In the genomic region with DNA sequence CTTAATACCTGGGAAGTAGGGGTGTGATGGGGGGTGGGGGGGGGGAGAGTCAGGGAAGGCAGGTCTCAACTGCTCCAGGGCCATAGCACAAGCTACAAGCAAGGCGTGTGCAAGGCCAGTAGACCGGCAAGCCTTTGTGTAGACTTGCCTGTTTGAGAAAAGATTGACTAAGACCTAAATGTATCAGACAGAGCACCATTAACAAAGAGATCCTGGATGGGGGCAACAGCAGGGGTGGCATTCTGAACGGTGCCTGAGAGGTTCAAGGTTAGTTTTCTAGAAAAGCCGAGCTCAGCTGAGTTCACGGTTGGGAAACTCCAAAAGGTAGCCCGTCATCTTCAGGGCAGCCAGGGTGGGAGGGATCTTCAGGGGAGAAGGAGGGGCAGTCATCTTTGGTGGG, we compare ENCODE assay signal across 17 mouse cellular contexts. TPM values are rescaled to one million over a fixed set of nuclear protein-coding genes. Genes with fewer than 3 reads are reported as not detected.
"Had no signal": no experiment of that assay in that cellular context is flagged by ENCODE, and none has a peak within 500 bp of the region (broad histone marks: within the 10 kb centered on the region; RNA-seq: fewer than 3 reads in every experiment).

No protein-coding gene starts in this region.

- H3K4me1 ChIP-seq: neural tube, embryonic 13.5 days; neural tube, embryonic 15.5 days; stomach, embryonic 15.5 days had no signal

- H3K36me3 ChIP-seq: neural tube, embryonic 13.5 days; neural tube, embryonic 15.5 days; stomach, embryonic 15.5 days had no signal

- DNase-seq: retina, postnatal 1 day; right cerebral cortex, adult 18-20 months; right cerebral cortex, postnatal 14 days; right cerebral cortex, postnatal 25 days; right cerebral cortex, postnatal 4 days; spleen, adult 18-20 months; thymus, adult 18-20 months; thymus, adult 2 months; thymus, postnatal 14 days; thymus, postnatal 25 days; thymus, postnatal 36 days; thymus, postnatal 4 days had no signal

- H3K27ac ChIP-seq: neural tube, embryonic 13.5 days; neural tube, embryonic 15.5 days; stomach, embryonic 15.5 days; stomach, postnatal 0 days had no signal

- H3K4me3 ChIP-seq: neural tube, embryonic 13.5 days; neural tube, embryonic 15.5 days; stomach, embryonic 15.5 days had no signal

- H3K27me3 ChIP-seq: neural tube, embryonic 13.5 days; neural tube, embryonic 15.5 days; stomach, embryonic 15.5 days had no signal

- H3K9me3 ChIP-seq: neural tube, embryonic 13.5 days; neural tube, embryonic 15.5 days; stomach, embryonic 15.5 days had no signal

- H3K9ac ChIP-seq: neural tube, embryonic 13.5 days; neural tube, embryonic 15.5 days; stomach, embryonic 15.5 days had no signal

- H3K4me2 ChIP-seq: neural tube, embryonic 13.5 days; neural tube, embryonic 15.5 days; stomach, embryonic 15.5 days had no signal

RNA-seq across cellular contexts. Expression of a gene that starts 24.5 kb away (rescaled TPM):
- total RNA-seq: neutrophil, adult 5-6 weeks had no signal
